Mouse (Mus musculus) ovary, adult 18-20 months (tissue): Measurements from ENCODE around the gene Prss16.
A peak's percentile ranks its signal among the peaks of the same experiment; 100 is the strongest.

Source experiments
- DNase-seq: peaks from one replicate; pipeline ENCODE4 v3.0.0; 2022; ENCODE audit warnings: low spot score, mixed read lengths

Prss16 gene

GRCm38 (mm10) chr13:22009642-22010041 lies at the start of gene Prss16:
Prss16 (minus strand) TSS chr13:22009742.
- no peak for DNase-seq

- DNase-seq = no peak
Measured at GRCm38 (mm10) chr13:22053754-22054153, 44.2 kb upstream of the Prss16 start.

- DNase-seq = no peak
Measured at GRCm38 (mm10) chr13:22051523-22051859, 41.9 kb upstream of the Prss16 start.

GRCm38 (mm10) chr13:22050591-22051522 lies 41.3 kb upstream of the Prss16 start:
- peak; percentile 86 for DNase-seq

GRCm38 (mm10) chr13:22049737-22050440 lies 40.3 kb upstream of the Prss16 start:
- no peak for DNase-seq

- DNase-seq = no peak
Measured at GRCm38 (mm10) chr13:22049041-22049440, 39.5 kb upstream of the Prss16 start.

- no peak for DNase-seq
Measured at GRCm38 (mm10) chr13:22045311-22045710, 35.8 kb upstream of the Prss16 start.

- DNase-seq = no peak
Measured at GRCm38 (mm10) chr13:22044432-22045155, 35.1 kb upstream of the Prss16 start.

- no peak for DNase-seq
Measured at GRCm38 (mm10) chr13:22043503-22044431, 34.2 kb upstream of the Prss16 start.

GRCm38 (mm10) chr13:22042568-22043502 lies 33.3 kb upstream of the Prss16 start, which contains the start of the genes Hist1h2ag and Hist1h2bj:
Hist1h2ag (minus strand) TSS chr13:22042944.
Hist1h2bj (plus strand) TSS chr13:22043214.
- DNase-seq = peak; percentile 82

GRCm38 (mm10) chr13:22041651-22042567 lies 32.4 kb upstream of the Prss16 start:
- no peak for DNase-seq

- peak; percentile 90 for DNase-seq
Measured at GRCm38 (mm10) chr13:22041142-22041536, 31.6 kb upstream of the Prss16 start, which contains the start of gene Hist1h4i. Hist1h4i (minus strand) TSS chr13:22041362.

GRCm38 (mm10) chr13:22040464-22041141 lies 31.1 kb upstream of the Prss16 start:
- no peak for DNase-seq

GRCm38 (mm10) chr13:22039951-22040463 lies 30.5 kb upstream of the Prss16 start:
- DNase-seq = no peak

GRCm38 (mm10) chr13:22039364-22039763 lies 29.8 kb upstream of the Prss16 start:
- DNase-seq = no peak

- no peak for DNase-seq
Measured at GRCm38 (mm10) chr13:22037415-22037814, 27.9 kb upstream of the Prss16 start.

- no peak for DNase-seq
Measured at GRCm38 (mm10) chr13:22036986-22037385, 27.4 kb upstream of the Prss16 start.
